Mouse (Mus musculus) forebrain, embryonic 16.5 days (tissue): ENCODE data around the gene Ctbp2. TPM values are rescaled to one million over a fixed set of nuclear protein-coding genes. Genes with fewer than 3 reads are reported as not detected.
A peak's percentile ranks its signal among the peaks of the same experiment; 100 is the strongest.

Source experiments
- ATAC-seq: fragments of 200-750 bp; cut with Nextera tagmentation; 2 replicates; pipeline ENCODE4 v1.8.0; 2017; ENCODE audit warnings: mild to moderate bottlenecking, moderate library complexity
- H3K27ac ChIP-seq: fragments of 300-500 bp; sonication (generic); 2 replicates; pipeline ENCODE4 v1.5.1; 2014; ENCODE audit warnings: low read length, control low read depth
- H3K27me3 ChIP-seq: fragments of 300-500 bp; sonication (generic); replicated peaks from 2 replicates; pipeline ENCODE4 v1.6.1; 2014; ENCODE audit warnings: low read length; ENCODE audit not compliant: control insufficient read depth, insufficient read depth
- H3K36me3 ChIP-seq: fragments of 300-500 bp; sonication (generic); 2 replicates; pipeline ENCODE4 v1.6.1; 2014; ENCODE audit not compliant: control insufficient read depth, insufficient read depth
- H3K4me1 ChIP-seq: fragments of 300-500 bp; sonication (generic); replicated peaks from 2 replicates; pipeline ENCODE4 v1.6.1; 2014; ENCODE audit warnings: low read length; ENCODE audit not compliant: control insufficient read depth, insufficient read depth
- H3K4me2 ChIP-seq: fragments of 300-500 bp; sonication (generic); 2 replicates; pipeline ENCODE4 v1.6.1; 2014; ENCODE audit warnings: mild to moderate bottlenecking, low read length, control low read depth
- H3K4me3 ChIP-seq: fragments of 300-500 bp; sonication (generic); replicated peaks from 2 replicates; pipeline ENCODE4 v1.5.1; 2014; ENCODE audit warnings: mild to moderate bottlenecking, low read length, control low read depth
- H3K9ac ChIP-seq: fragments of 300-500 bp; sonication (generic); replicated peaks from 2 replicates; pipeline ENCODE4 v1.6.1; 2014; ENCODE audit warnings: low read depth, low read length, control low read depth
- H3K9me3 ChIP-seq: fragments of 300-500 bp; sonication (generic); 2 replicates; pipeline ENCODE4 v1.6.1; 2016; ENCODE audit warnings: low read length; ENCODE audit not compliant: control insufficient read depth
- WGBS: fragments of 180-500 bp; shearing (Covaris S2); extraction: QIAGEN DNeasy Blood & Tissue Kit; methylation state at CpG from one replicate; pipeline ENCODE4 v1.1.7; 2014; 5-methylcytosine and 5-hydroxymethylcytosine counted together
- polyA plus RNA-seq: library from polyadenylated mRNA; unstranded; fragments of >200 nt; fragmentation: Nextera tagmentation; extraction: Ambion mirVana; gene quantifications from 2 replicates; pipeline ENCODE4 v1.2.1, GENCODE M21; 2015

The Ctbp2 gene
- polyA plus RNA-seq, 1 experiment from 2014 or later: 74.6 TPM

GRCm38 (mm10) chr7:133027930-133028329, 96.2 kb downstream of the Ctbp2 start:
- Histone ChIP-seq H3K9ac (no peak overlapping the region), H3K36me3 (no peaks in the 10 kb centered on the region), H3K4me2 (no peak overlapping the region), H3K4me1 (peaks cover 4% of the 10 kb centered on the region), H3K27ac (no peak overlapping the region), H3K9me3 (no peaks in the 10 kb centered on the region), H3K27me3 (no peaks in the 10 kb centered on the region), H3K4me3 (no peak overlapping the region)
- WGBS: 96% methylated on average over 4 of the region's 4 CpGs
- ATAC-seq: no peak

GRCm38 (mm10) chr7:133024694-133025093, 99.5 kb downstream of the Ctbp2 start:
- no peak overlapping the region for H3K9ac ChIP-seq
- H3K4me2 ChIP-seq: no peak overlapping the region
- no peak overlapping the region for H3K27ac ChIP-seq
- WGBS: 95% methylated on average over 1 of the region's 1 CpGs
- no peaks in the 10 kb centered on the region for H3K27me3 ChIP-seq
- H3K9me3 ChIP-seq: no peaks in the 10 kb centered on the region
- no peak for ATAC-seq
- no peak overlapping the region for H3K4me3 ChIP-seq
- no peaks in the 10 kb centered on the region for H3K36me3 ChIP-seq
- H3K4me1 ChIP-seq: peaks cover 14% of the 10 kb centered on the region

DNA sequence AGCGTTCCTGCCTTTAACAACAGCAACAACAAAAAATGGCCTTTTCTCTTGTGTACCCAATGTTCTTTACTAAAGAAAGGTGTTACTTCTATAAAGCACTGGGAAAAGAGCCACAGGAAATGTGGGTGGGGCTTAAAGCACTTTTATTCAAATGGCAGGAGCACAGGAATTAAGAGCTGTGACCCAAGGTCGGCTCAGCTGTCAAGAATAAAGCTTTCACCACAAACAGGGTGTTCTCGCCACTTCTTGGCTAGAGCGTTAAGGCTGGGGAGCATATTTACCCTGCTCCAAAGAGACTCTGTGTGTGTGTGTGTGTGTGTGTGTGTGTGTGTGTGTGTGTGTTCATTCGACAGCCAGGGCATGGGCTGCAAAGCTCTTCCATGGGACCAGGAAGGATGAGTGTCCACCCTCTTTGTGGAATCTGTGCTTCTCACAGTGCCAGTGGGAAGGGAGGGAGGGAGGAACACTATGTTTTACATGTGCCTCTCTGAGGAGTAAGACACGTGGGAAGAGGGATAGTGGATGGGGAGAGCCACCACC, 104.6 kb downstream of the Ctbp2 start:
- H3K4me3 ChIP-seq: no peak overlapping the region
- no peak for ATAC-seq
- peaks cover 32% of the 10 kb centered on the region for H3K4me1 ChIP-seq
- no peak overlapping the region for H3K4me2 ChIP-seq
- 19% methylated on average over 6 of the region's 6 CpGs for WGBS
- no peaks in the 10 kb centered on the region for H3K36me3 ChIP-seq
- no peaks in the 10 kb centered on the region for H3K9me3 ChIP-seq
- H3K27me3 ChIP-seq: no peaks in the 10 kb centered on the region
- no peak overlapping the region for H3K27ac ChIP-seq
- H3K9ac ChIP-seq: no peak overlapping the region

DNA sequence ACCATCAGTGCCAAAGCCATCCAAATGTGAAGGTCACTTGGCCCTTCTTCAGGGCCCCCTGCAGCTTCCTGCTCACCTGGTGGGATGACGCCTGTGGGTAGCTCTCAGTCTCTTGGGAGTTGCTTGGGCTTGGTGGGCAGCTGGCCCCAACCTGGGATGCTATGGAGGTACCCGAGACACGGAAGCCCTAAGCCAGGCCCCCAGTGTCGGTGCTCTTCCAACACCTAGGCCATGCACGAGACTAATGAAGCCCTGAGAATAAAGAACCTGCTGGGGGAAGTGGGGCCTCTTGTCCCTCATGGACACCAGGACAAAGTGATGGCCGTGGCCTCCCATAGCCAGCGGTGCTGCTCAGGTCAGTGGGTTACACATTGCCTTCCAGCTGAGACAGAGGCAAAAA, 105.2 kb downstream of the Ctbp2 start:
- Histone ChIP-seq H3K4me2 (no peak overlapping the region), H3K27ac (no peak overlapping the region), H3K27me3 (no peaks in the 10 kb centered on the region), H3K9ac (no peak overlapping the region), H3K36me3 (no peaks in the 10 kb centered on the region), H3K4me3 (no peak overlapping the region), H3K4me1 (peaks cover 33% of the 10 kb centered on the region), H3K9me3 (no peaks in the 10 kb centered on the region)
- ATAC-seq: no peak
- WGBS: 69% methylated on average over 7 of the region's 7 CpGs

DNA sequence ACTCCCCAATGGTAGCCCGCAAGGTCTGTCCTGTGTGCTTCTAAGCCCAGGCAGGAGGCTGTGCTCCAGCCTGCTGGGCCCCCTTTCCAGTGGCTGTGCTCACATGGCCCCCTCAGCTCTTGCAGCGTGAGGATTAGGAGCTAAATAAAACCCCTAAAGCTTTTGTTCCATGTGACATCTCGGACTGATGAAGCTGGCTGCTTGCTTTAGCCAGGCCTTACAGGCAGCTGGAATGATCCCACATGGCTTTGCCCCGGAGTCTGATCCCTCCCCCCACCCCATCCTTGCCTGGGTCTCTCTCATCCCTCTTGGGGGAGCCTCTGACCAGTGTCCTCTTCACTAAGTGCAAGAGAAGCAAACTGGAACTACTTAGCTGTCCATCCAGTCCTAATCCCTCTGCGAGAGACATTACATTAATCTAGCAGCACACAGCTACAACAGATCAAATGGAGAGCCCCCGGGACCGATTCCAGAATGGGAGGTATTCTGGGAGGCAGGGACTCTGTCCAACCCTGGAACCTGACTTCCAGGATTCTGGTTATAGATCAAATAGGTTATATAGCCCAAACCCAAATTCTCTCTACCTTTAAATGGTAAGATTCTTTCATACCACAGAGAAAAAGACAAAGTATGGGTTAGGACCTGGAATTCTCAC, 108.6 kb downstream of the Ctbp2 start:
- Histone ChIP-seq H3K9me3 (no peaks in the 10 kb centered on the region), H3K4me2 (no peak overlapping the region), H3K4me1 (peaks cover 57% of the 10 kb centered on the region), H3K27ac (0 out of 2 replicates have a peak overlapping the region, but pooled peaks have one; percentile 13), H3K4me3 (no peak overlapping the region), H3K9ac (no peak overlapping the region; the same call in 1 of the 2 replicates), H3K36me3 (no peaks in the 10 kb centered on the region), H3K27me3 (no peaks in the 10 kb centered on the region)
- peak; percentile 24 for ATAC-seq
- WGBS: 4% methylated on average over 7 of the region's 7 CpGs

GRCm38 (mm10) chr7:133014631-133015030, 109.5 kb downstream of the Ctbp2 start:
- Histone ChIP-seq H3K27ac (no peak overlapping the region), H3K4me1 (peaks cover 56% of the 10 kb centered on the region)

GRCm38 (mm10) chr7:133013923-133014322, 110.2 kb downstream of the Ctbp2 start:
- H3K4me2 ChIP-seq: no peak overlapping the region
- peaks cover 52% of the 10 kb centered on the region for H3K4me1 ChIP-seq
- no peak overlapping the region for H3K4me3 ChIP-seq
- no peak overlapping the region for H3K9ac ChIP-seq
- WGBS: 92% methylated on average over 10 of the region's 10 CpGs
- no peaks in the 10 kb centered on the region for H3K27me3 ChIP-seq
- no peaks in the 10 kb centered on the region for H3K36me3 ChIP-seq
- no peak for ATAC-seq
- H3K27ac ChIP-seq: no peak overlapping the region
- H3K9me3 ChIP-seq: no peaks in the 10 kb centered on the region

More at GRCm38 (mm10) chr7:133014631-133015030, 109.5 kb downstream of the Ctbp2 start:
- 84% methylated on average over 14 of the region's 14 CpGs for WGBS
- Histone ChIP-seq H3K4me2 (no peak overlapping the region), H3K27me3 (no peaks in the 10 kb centered on the region), H3K9me3 (no peaks in the 10 kb centered on the region), H3K36me3 (no peaks in the 10 kb centered on the region), H3K4me3 (no peak overlapping the region), H3K9ac (peak overlapping the region; percentile 10; the same call in 1 of the 2 replicates)
- no peak for ATAC-seq

GRCm38 (mm10) chr7:133012637-133013366, 111.4 kb downstream of the Ctbp2 start:
- H3K27ac ChIP-seq: no peak overlapping the region
- H3K9me3 ChIP-seq: no peaks in the 10 kb centered on the region
- peaks cover 52% of the 10 kb centered on the region for H3K4me1 ChIP-seq
- no peak overlapping the region for H3K4me2 ChIP-seq
- WGBS: 64% methylated on average over 14 of the region's 14 CpGs
- no peaks in the 10 kb centered on the region for H3K27me3 ChIP-seq
- no peak overlapping the region for H3K4me3 ChIP-seq
- H3K9ac ChIP-seq: no peak overlapping the region
- H3K36me3 ChIP-seq: no peaks in the 10 kb centered on the region
- ATAC-seq: no peak

DNA sequence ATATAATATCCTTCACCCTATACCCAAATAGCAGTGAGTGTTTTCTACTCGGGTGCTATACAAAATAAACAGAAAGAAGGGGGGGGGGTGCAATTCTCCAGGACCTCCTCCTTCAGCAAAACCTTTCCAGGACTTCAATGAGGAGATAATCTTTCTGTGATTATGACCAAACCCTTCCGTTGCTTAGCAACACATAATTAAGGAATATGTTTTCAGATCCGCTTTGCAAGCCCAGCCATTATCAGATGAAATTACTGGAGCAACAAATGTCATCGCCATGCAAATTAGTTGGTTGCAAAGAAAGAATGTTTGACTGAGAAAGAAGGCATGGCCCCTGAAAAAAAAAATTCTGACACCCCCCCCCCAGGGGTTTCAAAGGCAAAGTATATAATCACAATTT, 112.5 kb downstream of the Ctbp2 start:
- ATAC-seq: peak; percentile 49
- Histone ChIP-seq H3K4me2 (peak overlapping the region; percentile 39), H3K9ac (no peak overlapping the region), H3K4me3 (no peak overlapping the region), H3K27me3 (no peaks in the 10 kb centered on the region), H3K4me1 (peaks cover 52% of the 10 kb centered on the region), H3K27ac (peak overlapping the region; percentile 77), H3K36me3 (no peaks in the 10 kb centered on the region), H3K9me3 (no peaks in the 10 kb centered on the region)
- 10% methylated on average over 4 of the region's 4 CpGs for WGBS
